ENCODE assay signal across 42 mouse cellular contexts in the genomic region with DNA sequence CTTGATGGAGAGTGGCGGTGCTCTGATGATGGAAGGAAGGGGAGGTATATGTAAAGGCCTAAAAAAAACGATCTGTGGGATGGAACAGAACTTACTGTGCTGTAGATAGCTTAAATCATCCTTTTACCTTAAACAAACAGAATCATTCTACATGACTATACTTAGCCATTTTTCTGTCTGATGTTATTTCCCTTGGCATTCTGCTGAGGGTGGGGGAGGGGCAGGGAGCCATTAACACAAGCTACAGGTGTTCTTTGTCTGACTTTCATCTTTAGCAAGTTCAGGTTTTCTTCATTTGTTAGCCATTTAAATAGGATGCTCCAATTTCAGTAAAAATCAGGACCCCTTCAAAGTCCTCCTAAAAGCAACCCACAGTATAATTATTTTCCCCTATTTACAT. TPM values are rescaled to one million over a fixed set of nuclear protein-coding genes. Genes with fewer than 3 reads are reported as not detected.
A peak's percentile ranks its signal among the peaks of the same experiment; 100 is the strongest.
DNase-seq lines count a peak whose midpoint lies in the region; ATAC-seq and TF ChIP-seq lines count a peak whose summit lies in the region.
"Had no signal": no experiment of that assay in that cellular context is flagged by ENCODE, and none has a peak within 500 bp of the region (broad histone marks: within the 10 kb centered on the region; RNA-seq: fewer than 3 reads in every experiment).

No protein-coding gene starts in this region.

- no peak overlapping the region for H3K9ac ChIP-seq in heart, postnatal 0 days (replicated peaks; ENCODE audit: low read depth, low read length)
- H3K9ac ChIP-seq in heart, embryonic 12.5 days, result no peak overlapping the region
- H3K9ac ChIP-seq in ES-E14 (ENCODE audit: insufficient read depth, low read depth, low read length, poor library complexity, severe bottlenecking), result no peak overlapping the region
- H3K9ac ChIP-seq in stomach, postnatal 0 days (ENCODE audit: low read length), result no peak overlapping the region
- H3K9ac ChIP-seq in hindbrain, embryonic 16.5 days (ENCODE audit: low read depth, low read length), result no peak overlapping the region
- H3K9ac ChIP-seq: hindbrain, embryonic 13.5 days; limb, embryonic 13.5 days; liver, embryonic 12.5 days; neural tube, embryonic 12.5 days had no signal

- H3K36me3 ChIP-seq in heart, postnatal 0 days (replicated peaks; ENCODE audit: control insufficient read depth, insufficient read depth, low read length), result peaks cover 16% of the 10 kb centered on the region
- peaks cover 24% of the 10 kb centered on the region for H3K36me3 ChIP-seq in heart, embryonic 12.5 days
- peaks cover 5% of the 10 kb centered on the region for H3K36me3 ChIP-seq in ES-E14 (ENCODE audit: control insufficient read depth, insufficient read depth, low read length, poor library complexity, severe bottlenecking)
- H3K36me3 ChIP-seq in stomach, postnatal 0 days (ENCODE audit: control insufficient read depth, insufficient read depth, low read length), result 0 out of 2 replicates have a peak, but pooled peaks cover under 1% of the 10 kb centered on the region
- H3K36me3 ChIP-seq in hindbrain, embryonic 16.5 days (ENCODE audit: control insufficient read depth, insufficient read depth, low read length), result peaks cover 16% of the 10 kb centered on the region

- no peaks in the 10 kb centered on the region for H3K27me3 ChIP-seq in heart, postnatal 0 days (ENCODE audit: control insufficient read depth, insufficient read depth, low read length)
- H3K27me3 ChIP-seq in heart, embryonic 12.5 days (replicated peaks), result no peaks in the 10 kb centered on the region
- H3K27me3 ChIP-seq in stomach, postnatal 0 days (ENCODE audit: control insufficient read depth, insufficient read depth, low read length), result no peaks in the 10 kb centered on the region
- no peaks in the 10 kb centered on the region for H3K27me3 ChIP-seq in hindbrain, embryonic 16.5 days (replicated peaks; ENCODE audit: control insufficient read depth, insufficient read depth, low read length)
- H3K27me3 ChIP-seq: hindbrain, embryonic 13.5 days; limb, embryonic 13.5 days; liver, embryonic 12.5 days; neural tube, embryonic 12.5 days had no signal

- H3K27ac ChIP-seq in heart, postnatal 0 days (ENCODE audit: low read depth), result 0 out of 2 replicates have a peak overlapping the region, but pooled peaks have one; percentile 15
- no peak overlapping the region for H3K27ac ChIP-seq in heart, embryonic 12.5 days (ENCODE audit: poor library complexity, severe bottlenecking)
- H3K27ac ChIP-seq in ES-E14 (ENCODE audit: insufficient read depth, low read depth, low read length, poor library complexity, severe bottlenecking), result no peak overlapping the region
- no peak overlapping the region for H3K27ac ChIP-seq in stomach, postnatal 0 days (replicated peaks)
- H3K27ac ChIP-seq in hindbrain, embryonic 16.5 days (ENCODE audit: low read depth, low read length), result no peak overlapping the region
- H3K27ac ChIP-seq: hindbrain, embryonic 13.5 days; limb, embryonic 13.5 days; liver, embryonic 12.5 days; macrophage; midbrain, embryonic 10.5 days; neural tube, embryonic 12.5 days had no signal

- no peak for TF ChIP-seq CTCF in heart, postnatal 0 days (IDR thresholded peaks at IDR 0.05; ENCODE audit: low read depth)
- no peak for TF ChIP-seq CTCF in stomach, postnatal 0 days (IDR thresholded peaks at IDR 0.05; ENCODE audit: low read depth)

- in situ Hi-C loops in ES-E14 (cut with MboI; ENCODE audit: low sequenced_read_pairs in 2 of 2, unreplicated experiment in 2 of 2), result no loop called here

- no peak for DNase-seq in heart, postnatal 0 days (ENCODE audit: low spot score)
- peak; percentile 48 for DNase-seq in thymus, postnatal 0 days (ENCODE audit: low spot score)
- no peak for DNase-seq in thymus, postnatal 25 days
- DNase-seq in ES-E14 (ENCODE audit: low read depth, low spot score), result peak; percentile 33
- DNase-seq in stomach, postnatal 0 days (ENCODE audit: low spot score), result no peak
- DNase-seq: adrenal gland, postnatal 25 days; B cell, adult 2 months; cerebellum, adult 18-20 months; cerebellum, postnatal 14 days; gastrocnemius, postnatal 10 days; heart, postnatal 4 days; kidney, adult 11 months; kidney, postnatal 25 days; lung, adult 18-20 months; right cerebral cortex, postnatal 4 days; thymus, adult 2 months had no signal

- H3K4me3 ChIP-seq in heart, postnatal 0 days (ENCODE audit: low read depth, low read length), result no peak overlapping the region
- H3K4me3 ChIP-seq in heart, embryonic 12.5 days, result no peak overlapping the region
- H3K4me3 ChIP-seq in ES-E14 (ENCODE audit: insufficient read depth in 1 of 2, low read depth in 1 of 2, low read length in 2 of 2, poor library complexity in 1 of 2, severe bottlenecking in 1 of 2), result no peak overlapping the region
- H3K4me3 ChIP-seq in stomach, postnatal 0 days (ENCODE audit: low read depth, low read length), result no peak overlapping the region
- no peak overlapping the region for H3K4me3 ChIP-seq in hindbrain, embryonic 16.5 days (ENCODE audit: low read length)
- H3K4me3 ChIP-seq: erythroblast, embryonic 14.5 days; hindbrain, embryonic 13.5 days; limb, embryonic 13.5 days; liver, embryonic 12.5 days; midbrain, embryonic 10.5 days; myocyte; neural tube, embryonic 12.5 days had no signal

- TF ChIP-seq EP300 in heart, postnatal 0 days (IDR thresholded peaks at IDR 0.05; ENCODE audit: low read depth), result no peak
- TF ChIP-seq EP300 in stomach, postnatal 0 days (optimal IDR thresholded peaks at IDR 0.05), result no peak

- H3K4me1 ChIP-seq in heart, postnatal 0 days (ENCODE audit: control insufficient read depth, insufficient read depth), result peaks cover 55% of the 10 kb centered on the region
- H3K4me1 ChIP-seq in heart, embryonic 12.5 days (replicated peaks), result peaks cover 67% of the 10 kb centered on the region
- H3K4me1 ChIP-seq in ES-E14 (ENCODE audit: control insufficient read depth in 2 of 2, insufficient read depth in 2 of 2, low read length in 2 of 2, poor library complexity in 1 of 2), result peaks cover 3 to 11% of the 10 kb centered on the region in 2 experiments
- peaks cover 2% of the 10 kb centered on the region; the same call in 1 of the 2 replicates for H3K4me1 ChIP-seq in stomach, postnatal 0 days (replicated peaks; ENCODE audit: control insufficient read depth, insufficient read depth)
- H3K4me1 ChIP-seq in hindbrain, embryonic 16.5 days (ENCODE audit: control insufficient read depth, insufficient read depth, low read depth, low read length), result peaks cover 3% of the 10 kb centered on the region
- H3K4me1 ChIP-seq: midbrain, embryonic 10.5 days had no signal

- WGBS in heart, postnatal 0 days, result 69% methylated on average over 2 of the region's 2 CpGs
- WGBS in heart, embryonic 12.5 days, result 58% methylated on average over 2 of the region's 2 CpGs
- WGBS in stomach, postnatal 0 days, result 64% methylated on average over 2 of the region's 2 CpGs
- 77% methylated on average over 2 of the region's 2 CpGs for WGBS in hindbrain, embryonic 16.5 days

- no peaks in the 10 kb centered on the region for H3K9me3 ChIP-seq in heart, postnatal 0 days (replicated peaks; ENCODE audit: control insufficient read depth, low read length)
- no peaks in the 10 kb centered on the region for H3K9me3 ChIP-seq in heart, embryonic 12.5 days (replicated peaks)
- no peaks in the 10 kb centered on the region for H3K9me3 ChIP-seq in ES-E14 (ENCODE audit: control insufficient read depth, insufficient read depth, low read depth, low read length)
- H3K9me3 ChIP-seq in stomach, postnatal 0 days (ENCODE audit: control insufficient read depth, low read length), result no peaks in the 10 kb centered on the region
- no peaks in the 10 kb centered on the region for H3K9me3 ChIP-seq in hindbrain, embryonic 16.5 days (ENCODE audit: control insufficient read depth, low read length)
- H3K9me3 ChIP-seq: G1E; hindbrain, embryonic 13.5 days; limb, embryonic 13.5 days; liver, embryonic 12.5 days; midbrain, embryonic 10.5 days; neural tube, embryonic 12.5 days had no signal

- no peak overlapping the region for H3K4me2 ChIP-seq in heart, postnatal 0 days (ENCODE audit: low read depth, low read length)
- no peak overlapping the region for H3K4me2 ChIP-seq in heart, embryonic 12.5 days
- H3K4me2 ChIP-seq in stomach, postnatal 0 days (replicated peaks; ENCODE audit: low read depth), result no peak overlapping the region
- H3K4me2 ChIP-seq in hindbrain, embryonic 16.5 days (ENCODE audit: low read length), result no peak overlapping the region
- H3K4me2 ChIP-seq: hindbrain, embryonic 13.5 days; limb, embryonic 13.5 days; liver, embryonic 12.5 days; neural tube, embryonic 12.5 days had no signal

- no peak for ATAC-seq in heart, postnatal 0 days (ENCODE audit: insufficient read depth, low read depth)
- ATAC-seq in heart, embryonic 12.5 days (ENCODE audit: insufficient number of reproducible peaks, low FRiP score), result no peak
- ATAC-seq in stomach, postnatal 0 days (ENCODE audit: low FRiP score, low TSS enrichment), result no peak
- ATAC-seq in hindbrain, embryonic 16.5 days, result no peak
- ATAC-seq: forebrain, embryonic 16.5 days; inflammation-experienced regulatory T-cells, adult 6 months; liver, embryonic 12.5 days; lung, postnatal 0 days had no signal

RNA-seq across cellular contexts. Expression of gene Arpc2, which starts 9.6 kb away (rescaled TPM):
- 149 and 180 TPM in 2 replicates for total RNA-seq in heart, postnatal 0 days (2014; rRNA removed; ENCODE audit: low replicate concordance)
- polyA plus RNA-seq in heart, postnatal 0 days (2015; fragmentation: Nextera tagmentation; extraction: Ambion mirVana), result 374 and 375 TPM in 2 replicates
- 478 and 484 TPM in 2 replicates for polyA plus RNA-seq in heart, embryonic 12.5 days (2016; fragmentation: Nextera tagmentation; extraction: Ambion mirVana)
- 648 and 659 TPM in 2 replicates for polyA plus RNA-seq in thymus, postnatal 0 days (2015; fragmentation: Nextera tagmentation; extraction: Ambion mirVana)
- total RNA-seq in ES-E14 (2012; rRNA removed), result 67.5 and 100 TPM in 2 replicates
- 585 and 595 TPM in 2 replicates for polyA plus RNA-seq in stomach, postnatal 0 days (2015; fragmentation: Nextera tagmentation; extraction: Ambion mirVana)
- polyA plus RNA-seq in hindbrain, embryonic 16.5 days (2015; fragmentation: Nextera tagmentation; extraction: Ambion mirVana), result 411 and 415 TPM in 2 replicates

RNA-seq across cellular contexts. Expression of gene Gpbar1, which starts 32.8 kb away (rescaled TPM):
- total RNA-seq in heart, postnatal 0 days (2014; rRNA removed; ENCODE audit: low replicate concordance), result 0.27 TPM in 1 of 2 replicates, not detected in the other
- polyA plus RNA-seq in heart, postnatal 0 days (2015; fragmentation: Nextera tagmentation; extraction: Ambion mirVana), result 0.22 and 0.33 TPM in 2 replicates
- polyA plus RNA-seq in heart, embryonic 12.5 days (2016; fragmentation: Nextera tagmentation; extraction: Ambion mirVana), result 0.37 and 0.41 TPM in 2 replicates
- polyA plus RNA-seq in thymus, postnatal 0 days (2015; fragmentation: Nextera tagmentation; extraction: Ambion mirVana), result 0.35 and 0.92 TPM in 2 replicates
- total RNA-seq in ES-E14 (2012; rRNA removed), result 0.45 and 0.95 TPM in 2 replicates
- 0.51 and 0.63 TPM in 2 replicates for polyA plus RNA-seq in stomach, postnatal 0 days (2015; fragmentation: Nextera tagmentation; extraction: Ambion mirVana)
- polyA plus RNA-seq in hindbrain, embryonic 16.5 days (2015; fragmentation: Nextera tagmentation; extraction: Ambion mirVana), result 0.20 TPM in 1 of 2 replicates, not detected in the other
- total RNA-seq: adrenal gland, postnatal 25 days; heart, adult 8-10 months; heart, postnatal 4 days; layer of hippocampus, adult 18-20 months; layer of hippocampus, postnatal 25 days; left cerebral cortex, adult 8-10 months; left cerebral cortex, postnatal 36 days; midbrain, postnatal 0 days had no signal
- polyA plus RNA-seq: cortical plate, adult 2 months; erythroblast, embryonic 14.5 days; forebrain, embryonic 11.5 days; G1E; macrophage; midbrain, postnatal 0 days; neural tube, embryonic 12.5 days had no signal

RNA-seq across cellular contexts. Expression of gene Aamp, which starts 39.0 kb away (rescaled TPM):
- 125 and 146 TPM in 2 replicates for total RNA-seq in heart, postnatal 0 days (2014; rRNA removed; ENCODE audit: low replicate concordance)
- 162 and 165 TPM in 2 replicates for polyA plus RNA-seq in heart, postnatal 0 days (2015; fragmentation: Nextera tagmentation; extraction: Ambion mirVana)
- 169 and 171 TPM in 2 replicates for polyA plus RNA-seq in heart, embryonic 12.5 days (2016; fragmentation: Nextera tagmentation; extraction: Ambion mirVana)
- 195 and 200 TPM in 2 replicates for polyA plus RNA-seq in thymus, postnatal 0 days (2015; fragmentation: Nextera tagmentation; extraction: Ambion mirVana)
- total RNA-seq in ES-E14 (2012; rRNA removed), result 127 and 138 TPM in 2 replicates
- polyA plus RNA-seq in stomach, postnatal 0 days (2015; fragmentation: Nextera tagmentation; extraction: Ambion mirVana), result 154 and 157 TPM in 2 replicates
- polyA plus RNA-seq in hindbrain, embryonic 16.5 days (2015; fragmentation: Nextera tagmentation; extraction: Ambion mirVana), result 237 and 241 TPM in 2 replicates

RNA-seq across cellular contexts. Expression of gene Pnkd, which starts 39.2 kb away (rescaled TPM):
- 221 and 310 TPM in 2 replicates for total RNA-seq in heart, postnatal 0 days (2014; rRNA removed; ENCODE audit: low replicate concordance)
- 345 and 362 TPM in 2 replicates for polyA plus RNA-seq in heart, postnatal 0 days (2015; fragmentation: Nextera tagmentation; extraction: Ambion mirVana)
- polyA plus RNA-seq in heart, embryonic 12.5 days (2016; fragmentation: Nextera tagmentation; extraction: Ambion mirVana), result 215 and 216 TPM in 2 replicates
- polyA plus RNA-seq in thymus, postnatal 0 days (2015; fragmentation: Nextera tagmentation; extraction: Ambion mirVana), result 84.9 and 93.3 TPM in 2 replicates
- total RNA-seq in ES-E14 (2012; rRNA removed), result 63.9 and 84.4 TPM in 2 replicates
- polyA plus RNA-seq in stomach, postnatal 0 days (2015; fragmentation: Nextera tagmentation; extraction: Ambion mirVana), result 84.8 and 88.2 TPM in 2 replicates
- 166 and 167 TPM in 2 replicates for polyA plus RNA-seq in hindbrain, embryonic 16.5 days (2015; fragmentation: Nextera tagmentation; extraction: Ambion mirVana)

RNA-seq across cellular contexts. Expression of gene Cxcr1, which starts 51.1 kb away (rescaled TPM):
- total RNA-seq in heart, postnatal 0 days (2014; rRNA removed; ENCODE audit: low replicate concordance), result not detected in 2 replicates
- not detected in 2 replicates for polyA plus RNA-seq in heart, postnatal 0 days (2015; fragmentation: Nextera tagmentation; extraction: Ambion mirVana)
- not detected in 2 replicates for polyA plus RNA-seq in heart, embryonic 12.5 days (2016; fragmentation: Nextera tagmentation; extraction: Ambion mirVana)
- not detected in 2 replicates for polyA plus RNA-seq in thymus, postnatal 0 days (2015; fragmentation: Nextera tagmentation; extraction: Ambion mirVana)
- 0.21 TPM in 1 of 2 replicates, not detected in the other for total RNA-seq in ES-E14 (2012; rRNA removed)
- 0.08 TPM in 1 of 2 replicates, not detected in the other for polyA plus RNA-seq in stomach, postnatal 0 days (2015; fragmentation: Nextera tagmentation; extraction: Ambion mirVana)
- not detected in 2 replicates for polyA plus RNA-seq in hindbrain, embryonic 16.5 days (2015; fragmentation: Nextera tagmentation; extraction: Ambion mirVana)
- total RNA-seq: adrenal gland, postnatal 25 days; gastrocnemius, postnatal 10 days; heart, adult 8-10 months; heart, postnatal 4 days; layer of hippocampus, adult 18-20 months; layer of hippocampus, postnatal 25 days; left cerebral cortex, adult 8-10 months; left cerebral cortex, postnatal 36 days; midbrain, postnatal 0 days had no signal
- polyA plus RNA-seq: cortical plate, adult 2 months; embryonic facial prominence, embryonic 14.5 days; erythroblast, embryonic 14.5 days; forebrain, embryonic 11.5 days; forebrain, embryonic 16.5 days; G1E; gonadal fat pad, adult 2 months; heart, embryonic 14.5 days; hindbrain, embryonic 13.5 days; inflammation-experienced regulatory T-cells, adult 6 months; kidney, embryonic 14.5 days; limb, embryonic 13.5 days; liver, embryonic 12.5 days; lung, postnatal 0 days; macrophage; midbrain, embryonic 10.5 days; midbrain, postnatal 0 days; myocyte; neural tube, embryonic 12.5 days; thymus, adult 2 months had no signal

Comparison
In these comparisons a context has a peak if more than half of its experiments do, and no peak if none do; other contexts are left out.
1. DNase-seq: peak in thymus, postnatal 0 days (single experiment) and ES-E14 (single experiment); none in heart, postnatal 0 days (single experiment), thymus, postnatal 25 days (single experiment) and stomach, postnatal 0 days (single experiment).